Mouse (Mus musculus) lung, postnatal 0 days (tissue): ENCODE measurements around the gene Acy3. TPM values are rescaled to one million over a fixed set of nuclear protein-coding genes. Genes with fewer than 3 reads are reported as not detected.

Source experiments
- ATAC-seq: fragments of 200-750 bp; cut with Nextera tagmentation; 2 replicates; pipeline ENCODE4 v1.8.0; 2017; ENCODE audit warnings: moderate library complexity
- DNase-seq: peaks from one replicate; pipeline ENCODE4 v3.0.0-alpha.2; 2016; ENCODE audit warnings: low spot score
- H3K27ac ChIP-seq: fragments of 300-500 bp; sonication (generic); 2 replicates; pipeline ENCODE4 v1.5.1; 2014; ENCODE audit warnings: antibody characterized with exemption, mild to moderate bottlenecking, low read length, mixed read lengths
- H3K27me3 ChIP-seq: fragments of 300-500 bp; sonication (generic); replicated peaks from 2 replicates; pipeline ENCODE4 v1.6.1; 2014; ENCODE audit warnings: low read length, mixed read lengths; ENCODE audit not compliant: insufficient read depth
- H3K36me3 ChIP-seq: fragments of 300-500 bp; sonication (generic); 2 replicates; pipeline ENCODE4 v1.6.1; 2014; ENCODE audit warnings: low read length, mixed read lengths; ENCODE audit not compliant: insufficient read depth
- H3K4me1 ChIP-seq: fragments of 300-500 bp; sonication (generic); 2 replicates; pipeline ENCODE4 v1.6.1; 2014; ENCODE audit warnings: antibody characterized with exemption, low read depth, low read length, mixed read lengths; ENCODE audit not compliant: insufficient read depth
- H3K4me2 ChIP-seq: fragments of 300-500 bp; sonication (generic); replicated peaks from 2 replicates; pipeline ENCODE4 v1.6.1; 2014; ENCODE audit warnings: low read depth, mild to moderate bottlenecking, low read length, moderate library complexity, mixed read lengths
- H3K4me3 ChIP-seq: fragments of 300-500 bp; sonication (generic); 2 replicates; pipeline ENCODE4 v1.5.1; 2014; ENCODE audit warnings: low read depth, low read length
- H3K9ac ChIP-seq: fragments of 300-500 bp; sonication (generic); replicated peaks from 2 replicates; pipeline ENCODE4 v1.6.1; 2014; ENCODE audit warnings: low read depth, mild to moderate bottlenecking
- H3K9me3 ChIP-seq: fragments of 300-500 bp; sonication (generic); 2 replicates; pipeline ENCODE4 v1.6.1; 2016; ENCODE audit warnings: low read length, mixed read lengths
- CTCF ChIP-seq: IDR thresholded peaks from 2 replicates; pipeline ENCODE4 v1.5.1; 2016; ENCODE audit warnings: antibody characterized with exemption, mild to moderate bottlenecking
- EP300 ChIP-seq: IDR thresholded peaks from 2 replicates; pipeline ENCODE4 v1.6.1; 2016; ENCODE audit warnings: antibody characterized with exemption, mild to moderate bottlenecking, control low read depth
- WGBS: fragments of 180-500 bp; shearing (Covaris S2); extraction: QIAGEN DNeasy Blood & Tissue Kit; methylation state at CpG from one replicate; pipeline ENCODE4 v1.1.7; 2014; 5-methylcytosine and 5-hydroxymethylcytosine counted together
- polyA plus RNA-seq: library from polyadenylated mRNA; unstranded; fragments of >200 nt; fragmentation: Nextera tagmentation; extraction: Ambion mirVana; gene quantifications from 2 replicates; pipeline ENCODE4 v1.2.1, GENCODE M21; 2015

Gene Acy3
- polyA plus RNA-seq, 1 experiment from 2014 or later, result 15.7 TPM

- no peaks in the 10 kb centered on the region for H3K27me3 ChIP-seq
- H3K4me2 ChIP-seq, result peak within 1 kb of the TSS; percentile 80
- DNase-seq (peak; percentile 93), ATAC-seq (peak; percentile 94)
- peak within 1 kb of the TSS; percentile 58 for H3K4me3 ChIP-seq
- H3K9ac ChIP-seq, result peak within 1 kb of the TSS; percentile 51
- no peaks in the 10 kb centered on the region for H3K4me1 ChIP-seq
- no peaks in the 10 kb centered on the region for H3K9me3 ChIP-seq
- under 1% methylated on average over 26 of the region's 26 CpGs for WGBS
- no peaks in the 10 kb centered on the region for H3K36me3 ChIP-seq
- peak within 1 kb of the TSS; percentile 64 for H3K27ac ChIP-seq
- peak; percentile 57 for TF ChIP-seq CTCF
- no peak for TF ChIP-seq EP300
Observed at GRCm38 (mm10) chr19:4037788-4038232, 51.4 kb downstream of the Acy3 start, which contains the start of gene Gstp1. Gstp1 (minus strand) TSS chr19:4037985.

Other genes starting within 250 kb of the Acy3 start
- 20.5 and 23.7 TPM in 2 replicates for gene Kmt5b, start 219.1 kb upstream of the Acy3 start, polyA plus RNA-seq
- gene Chka, start 134.8 kb upstream of the Acy3 start, polyA plus RNA-seq, result 65.9 and 68.1 TPM in 2 replicates
- 31.8 and 33.1 TPM in 2 replicates for gene Tcirg1, start 79.4 kb upstream of the Acy3 start, polyA plus RNA-seq
- 203 and 225 TPM in 2 replicates for gene Ndufs8, start 73.8 kb upstream of the Acy3 start, polyA plus RNA-seq
- gene Aldh3b1, start 56.8 kb upstream of the Acy3 start, polyA plus RNA-seq, result 33.2 and 38.3 TPM in 2 replicates
- 40.0 and 45.5 TPM in 2 replicates for gene Unc93b1, start 51.4 kb upstream of the Acy3 start, polyA plus RNA-seq
- 0.04 and 0.06 TPM in 2 replicates for gene Aldh3b3, start 27.9 kb upstream of the Acy3 start, polyA plus RNA-seq
- gene Aldh3b2, start 14.2 kb upstream of the Acy3 start, polyA plus RNA-seq, result 0.47 and 0.71 TPM in 2 replicates
- not detected in 2 replicates for gene Tbx10, start 6.2 kb downstream of the Acy3 start, polyA plus RNA-seq
- gene Nudt8, start 14.0 kb downstream of the Acy3 start, polyA plus RNA-seq, result 27.0 and 28.5 TPM in 2 replicates
- 1.1 TPM in 2 replicates for gene Gm49405, start 14.1 kb downstream of the Acy3 start, polyA plus RNA-seq
- gene Doc2g, start 16.7 kb downstream of the Acy3 start, polyA plus RNA-seq, result 1.9 and 2.0 TPM in 2 replicates
- 130 and 152 TPM in 2 replicates for gene Ndufv1, start 26.2 kb downstream of the Acy3 start, polyA plus RNA-seq
- 273 and 288 TPM in 2 replicates for gene Gstp1, start 51.4 kb downstream of the Acy3 start, polyA plus RNA-seq
- gene Gstp2, start 59.5 kb downstream of the Acy3 start, polyA plus RNA-seq, result 6.3 and 7.3 TPM in 2 replicates
- gene Gstp3, start 73.0 kb downstream of the Acy3 start, polyA plus RNA-seq, result 6.5 and 6.9 TPM in 2 replicates
- not detected in 2 replicates for gene Cabp2, start 95.0 kb downstream of the Acy3 start, polyA plus RNA-seq
- gene Cdk2ap2, start 110.6 kb downstream of the Acy3 start, polyA plus RNA-seq, result 154 and 164 TPM in 2 replicates
- 17.0 and 18.9 TPM in 2 replicates for gene Pitpnm1, start 113.4 kb downstream of the Acy3 start, polyA plus RNA-seq
- gene Aip, start 139.3 kb downstream of the Acy3 start, polyA plus RNA-seq, result 78.5 and 82.1 TPM in 2 replicates
- not detected in 2 replicates for gene Gpr152, start 153.2 kb downstream of the Acy3 start, polyA plus RNA-seq
- 0.08 and 0.10 TPM in 2 replicates for gene Cabp4, start 157.5 kb downstream of the Acy3 start, polyA plus RNA-seq
- gene Coro1b, start 162.0 kb downstream of the Acy3 start, polyA plus RNA-seq, result 183 and 192 TPM in 2 replicates
- 3.4 and 3.7 TPM in 2 replicates for gene Ptprcap, start 167.0 kb downstream of the Acy3 start, polyA plus RNA-seq
- gene Rps6kb2, start 176.8 kb downstream of the Acy3 start, polyA plus RNA-seq, result 28.4 and 35.1 TPM in 2 replicates
- gene Carns1, start 188.9 kb downstream of the Acy3 start, polyA plus RNA-seq, result 1.8 and 2.6 TPM in 2 replicates
- gene Tbc1d10c, start 204.7 kb downstream of the Acy3 start, polyA plus RNA-seq, result 3.9 and 4.5 TPM in 2 replicates
- 619 and 631 TPM in 2 replicates for gene Ppp1ca, start 205.5 kb downstream of the Acy3 start, polyA plus RNA-seq
- 14.1 and 14.3 TPM in 2 replicates for gene Rad9a, start 215.1 kb downstream of the Acy3 start, polyA plus RNA-seq
- 7.6 and 8.0 TPM in 2 replicates for gene Clcf1, start 227.7 kb downstream of the Acy3 start, polyA plus RNA-seq
- not detected in 2 replicates for gene AC109138.7, start 227.8 kb downstream of the Acy3 start, polyA plus RNA-seq
- gene Pold4, start 245.3 kb downstream of the Acy3 start, polyA plus RNA-seq, result 58.6 and 63.6 TPM in 2 replicates